20 mouse cellular contexts compared by ENCODE assay signal in genomic region chr11:30998704-30999103, GRCm38 (mm10). TPM values are rescaled to one million over a fixed set of nuclear protein-coding genes. Genes with fewer than 3 reads are reported as not detected.
A peak's percentile ranks its signal among the peaks of the same experiment; 100 is the strongest.
DNase-seq lines count a peak whose midpoint lies in the region; ATAC-seq lines count a peak whose summit lies in the region.
"Had no signal": no experiment of that assay in that cellular context is flagged by ENCODE, and none has a peak within 500 bp of the region (broad histone marks: within the 10 kb centered on the region; RNA-seq: fewer than 3 reads in every experiment).

No protein-coding gene starts in this region.

- no peaks in the 10 kb centered on the region for H3K9me3 ChIP-seq in liver, embryonic 11.5 days (ENCODE audit: control insufficient read depth, low read length)
- no peaks in the 10 kb centered on the region for H3K9me3 ChIP-seq in liver, embryonic 15.5 days (replicated peaks)
- H3K9me3 ChIP-seq: embryonic facial prominence, embryonic 10.5 days; forebrain, embryonic 12.5 days; heart, embryonic 13.5 days; hindbrain, embryonic 12.5 days had no signal

- H3K36me3 ChIP-seq in liver, embryonic 11.5 days (ENCODE audit: control insufficient read depth, insufficient read depth, low read length), result no peaks in the 10 kb centered on the region
- H3K36me3 ChIP-seq in liver, embryonic 15.5 days (replicated peaks), result no peaks in the 10 kb centered on the region
- H3K36me3 ChIP-seq: embryonic facial prominence, embryonic 10.5 days; hindbrain, embryonic 12.5 days had no signal

- no peak for DNase-seq in liver, embryonic 11.5 days (ENCODE audit: low spot score)
- no peak for DNase-seq in liver
- DNase-seq in thymus, postnatal 14 days, result no peak
- no peak for DNase-seq in gastrocnemius, postnatal 14 days
- DNase-seq in kidney, adult 8-10 months, result no peak
- DNase-seq: adrenal gland, postnatal 14 days; cerebellum, adult 2 months; cerebellum, postnatal 10 days; gastrocnemius, postnatal 25 days; heart, postnatal 36 days had no signal

- no peak overlapping the region for H3K9ac ChIP-seq in liver, embryonic 11.5 days (ENCODE audit: low read depth, low read length)
- no peak overlapping the region; the same call in 1 of the 2 replicates for H3K9ac ChIP-seq in liver, embryonic 15.5 days
- H3K9ac ChIP-seq: forebrain, embryonic 12.5 days; heart, embryonic 13.5 days; hindbrain, embryonic 12.5 days had no signal

- H3K4me3 ChIP-seq in liver, embryonic 11.5 days (ENCODE audit: low read depth, low read length), result no peak overlapping the region
- H3K4me3 ChIP-seq in liver, embryonic 15.5 days (replicated peaks), result no peak overlapping the region
- H3K4me3 ChIP-seq: embryonic facial prominence, embryonic 10.5 days; forebrain, embryonic 12.5 days; heart, embryonic 13.5 days; hindbrain, embryonic 12.5 days had no signal

- no peak overlapping the region for H3K27ac ChIP-seq in liver, embryonic 11.5 days (ENCODE audit: low read depth, low read length)
- peak overlapping the region; percentile 82 for H3K27ac ChIP-seq in liver, embryonic 15.5 days (replicated peaks)
- H3K27ac ChIP-seq: embryonic facial prominence, embryonic 10.5 days; forebrain, embryonic 12.5 days; heart, embryonic 13.5 days; hindbrain, embryonic 12.5 days had no signal

- H3K27me3 ChIP-seq in liver, embryonic 11.5 days (replicated peaks; ENCODE audit: control insufficient read depth, insufficient read depth, low read length), result no peaks in the 10 kb centered on the region
- no peaks in the 10 kb centered on the region for H3K27me3 ChIP-seq in liver, embryonic 15.5 days
- H3K27me3 ChIP-seq: forebrain, embryonic 12.5 days; heart, embryonic 13.5 days; hindbrain, embryonic 12.5 days; Patski had no signal

- WGBS in liver, embryonic 11.5 days, result 77% methylated on average over 2 of the region's 2 CpGs
- WGBS in liver, embryonic 15.5 days (ENCODE audit: insufficient replicate concordance), result 33% methylated on average over 2 of the region's 2 CpGs

- peak; percentile 56 for ATAC-seq in liver, embryonic 11.5 days (replicated peaks; ENCODE audit: low FRiP score)
- ATAC-seq in erythroid progenitor cell, adult 5-6 weeks (replicated peaks; ENCODE audit: low FRiP score, poor library complexity, severe bottlenecking), result 0 out of 2 replicates have a peak, but pooled peaks have one; percentile 10
- ATAC-seq in liver, embryonic 15.5 days (ENCODE audit: insufficient read depth), result peak; percentile 56
- ATAC-seq: activated CD4-positive, CD25-positive, alpha-beta regulatory T cell, adult 4 months; forebrain, embryonic 16.5 days; hindbrain, embryonic 16.5 days; Patski had no signal

- peaks cover 12% of the 10 kb centered on the region for H3K4me1 ChIP-seq in liver, embryonic 11.5 days (replicated peaks; ENCODE audit: control insufficient read depth, insufficient read depth, low read length)
- peaks cover 55% of the 10 kb centered on the region for H3K4me1 ChIP-seq in liver, embryonic 15.5 days (replicated peaks)
- H3K4me1 ChIP-seq: embryonic facial prominence, embryonic 10.5 days; forebrain, embryonic 12.5 days; heart, embryonic 13.5 days; hindbrain, embryonic 12.5 days had no signal

- H3K4me2 ChIP-seq in liver, embryonic 11.5 days, result no peak overlapping the region
- peak overlapping the region; percentile 36 for H3K4me2 ChIP-seq in liver, embryonic 15.5 days
- H3K4me2 ChIP-seq: forebrain, embryonic 12.5 days; heart, embryonic 13.5 days; hindbrain, embryonic 12.5 days had no signal

- intact Hi-C loops in gastrocnemius, postnatal 14 days (cut with DNase I; ENCODE audit: low total_unique reads), result no loop called here

RNA-seq across cellular contexts. Expression of gene Chac2, which starts 12.6 kb away (rescaled TPM):
- polyA plus RNA-seq in liver, embryonic 11.5 days (2014; fragmentation: Nextera tagmentation; extraction: Ambion mirVana), result 27.0 and 30.3 TPM in 2 replicates
- 60.5 and 109 TPM in 2 replicates for total RNA-seq in erythroid progenitor cell, adult 5-6 weeks (2015; ENCODE audit: low replicate concordance)
- 144 and 152 TPM in 2 replicates for total RNA-seq in erythroid progenitor cell, adult 5-6 weeks (2017; ENCODE audit: low replicate concordance)
- polyA plus RNA-seq in liver, embryonic 15.5 days (2015; fragmentation: Nextera tagmentation; extraction: Ambion mirVana), result 87.4 and 96.8 TPM in 2 replicates
- total RNA-seq in gastrocnemius, postnatal 14 days (2021), result 10 to 100 TPM; 12.3 to 15.2 TPM

RNA-seq across cellular contexts. Expression of gene Erlec1, which starts 44.6 kb away (rescaled TPM):
- polyA plus RNA-seq in liver, embryonic 11.5 days (2014; fragmentation: Nextera tagmentation; extraction: Ambion mirVana), result 8.1 TPM in 2 replicates
- 36.9 and 73.2 TPM in 2 replicates for total RNA-seq in erythroid progenitor cell, adult 5-6 weeks (2015; ENCODE audit: low replicate concordance)
- total RNA-seq in erythroid progenitor cell, adult 5-6 weeks (2017; ENCODE audit: low replicate concordance), result 37.0 and 39.7 TPM in 2 replicates
- 5.9 and 7.2 TPM in 2 replicates for polyA plus RNA-seq in liver, embryonic 15.5 days (2015; fragmentation: Nextera tagmentation; extraction: Ambion mirVana)
- total RNA-seq in gastrocnemius, postnatal 14 days (2021), result 10 to 100 TPM; 29.3 to 34.8 TPM
